Mouse (Mus musculus): Measurements from ENCODE around the gene Tnfrsf13b.
"Not testable (repeated sequence)": the region's sequence is repeated elsewhere in the genome, so short reads cannot be mapped to it uniquely, and the experiment has no call there.

The Tnfrsf13b gene

GRCm38 (mm10) chr11:61127421-61128055 lies 983 bp downstream of the Tnfrsf13b start:
- DNase-seq (ENCODE audit: low spot score in 2 of 2), result no peak

DNA sequence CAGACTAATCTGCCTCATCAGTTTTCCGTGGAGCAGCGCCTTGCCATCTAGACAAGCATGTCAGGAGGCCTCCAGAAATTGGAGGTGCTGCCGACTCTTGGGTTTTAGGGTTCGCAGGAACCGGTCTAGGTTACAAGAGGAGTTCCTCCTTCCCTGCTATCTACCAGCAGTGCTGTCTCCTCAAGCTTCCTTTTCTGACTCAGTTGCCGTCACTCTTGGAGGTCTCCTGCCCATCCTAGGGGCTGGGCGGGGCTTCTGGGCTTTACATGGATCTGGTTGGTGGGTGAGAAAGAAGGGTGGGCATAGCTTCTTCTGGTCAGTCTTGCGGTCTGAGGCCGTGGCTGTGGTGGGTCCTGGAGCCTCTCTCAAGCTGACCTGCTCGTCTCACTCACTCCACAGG lies 2.8 kb downstream of the Tnfrsf13b start:
- DNase-seq (ENCODE audit: low spot score in 2 of 2), result no peak

- DNase-seq (ENCODE audit: low spot score in 2 of 2), result not testable (repeated sequence)
Observed at GRCm38 (mm10) chr11:61130646-61131045, 4.1 kb downstream of the Tnfrsf13b start.

GRCm38 (mm10) chr11:61132943-61133342 lies 6.4 kb downstream of the Tnfrsf13b start:
- DNase-seq (ENCODE audit: low spot score in 2 of 2), result no peak

- DNase-seq (ENCODE audit: low spot score in 2 of 2), result no peak
Observed at GRCm38 (mm10) chr11:61141693-61142092, 15.1 kb downstream of the Tnfrsf13b start.

GRCm38 (mm10) chr11:61142262-61142661 lies 15.7 kb downstream of the Tnfrsf13b start:
- DNase-seq (ENCODE audit: low spot score in 2 of 2), result no peak

DNA sequence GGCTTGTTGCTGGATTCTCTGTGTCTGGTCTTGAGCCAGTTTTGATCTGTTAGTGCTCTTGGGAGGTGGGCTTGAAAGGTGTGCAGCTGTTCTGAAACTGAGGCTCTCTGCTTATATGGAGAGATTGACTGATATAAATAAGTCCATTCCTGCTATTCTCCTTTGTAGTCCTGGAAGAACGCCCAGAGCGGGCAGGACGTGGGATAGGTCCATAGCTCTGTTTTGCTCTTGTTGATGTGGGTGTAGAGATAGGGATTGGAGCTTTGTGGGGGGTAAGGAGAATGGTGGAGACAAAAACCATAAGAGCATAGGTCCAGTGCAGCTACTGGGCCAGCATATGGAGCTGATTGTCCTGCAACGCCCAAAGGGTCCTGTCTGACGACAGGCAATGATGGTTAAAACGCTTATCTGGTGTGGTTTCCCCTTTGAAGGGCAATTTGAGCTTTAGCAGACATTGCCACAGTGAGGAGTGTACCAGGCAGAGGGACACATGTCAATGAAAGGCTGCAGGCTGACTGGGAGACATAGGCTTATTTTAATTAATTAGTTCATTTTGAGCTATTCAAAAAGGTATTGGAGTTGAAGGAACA lies 16.5 kb downstream of the Tnfrsf13b start:
- DNase-seq (ENCODE audit: low spot score in 2 of 2), result no peak

- no peak for DNase-seq (ENCODE audit: low spot score in 2 of 2)
Observed at GRCm38 (mm10) chr11:61143564-61144469, 17.3 kb downstream of the Tnfrsf13b start.

DNA sequence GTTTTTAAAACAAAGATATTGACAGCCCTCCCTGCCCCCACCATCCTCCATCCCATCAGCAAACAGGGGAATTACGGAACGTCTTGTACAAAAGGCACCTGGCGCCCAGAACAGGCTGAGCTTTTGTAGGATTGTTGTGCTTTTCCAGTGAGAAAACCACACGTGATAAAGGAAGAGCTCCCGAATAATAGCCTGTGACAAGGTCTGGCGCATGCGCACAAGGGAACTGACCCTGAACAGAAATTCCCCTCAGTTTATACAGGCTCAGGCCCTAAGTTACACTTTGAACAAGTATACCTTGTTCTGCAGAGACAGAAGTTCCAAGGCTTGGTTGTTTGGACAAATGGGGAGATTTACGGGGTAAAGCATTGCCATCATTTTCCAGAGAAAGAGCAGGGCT lies 19.0 kb downstream of the Tnfrsf13b start:
- DNase-seq (ENCODE audit: low spot score in 2 of 2), result no peak

DNA sequence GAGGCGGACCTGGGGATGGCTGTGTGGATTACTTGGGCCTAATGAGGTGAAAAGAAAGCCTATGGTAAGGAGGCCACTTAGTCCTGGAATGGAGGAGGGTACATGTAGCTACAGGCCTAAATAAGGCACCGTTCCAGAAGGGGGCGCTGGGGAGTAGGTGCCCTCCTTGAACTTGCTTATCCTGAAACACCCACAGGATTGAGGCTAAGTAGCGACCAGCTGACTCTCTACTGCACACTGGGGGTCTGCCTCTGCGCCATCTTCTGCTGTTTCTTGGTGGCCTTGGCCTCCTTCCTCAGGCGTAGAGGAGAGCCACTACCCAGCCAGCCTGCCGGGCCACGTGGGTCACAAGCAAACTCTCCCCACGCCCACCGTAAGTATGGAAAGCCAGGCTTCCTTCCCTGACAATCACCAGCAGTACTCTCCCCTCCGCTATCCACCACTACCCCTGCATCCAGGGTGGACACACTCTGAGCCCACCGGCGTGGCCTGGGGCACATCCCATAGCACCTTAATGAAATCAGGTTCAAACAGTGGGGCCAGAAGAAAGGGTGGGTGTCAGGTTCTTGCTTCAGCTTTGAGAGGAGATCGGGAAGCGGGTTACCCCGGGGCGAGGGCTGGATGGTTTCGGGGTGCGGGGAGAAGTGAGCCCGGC lies 20.2 kb downstream of the Tnfrsf13b start:
- no peak for DNase-seq (ENCODE audit: low spot score in 2 of 2)

DNA sequence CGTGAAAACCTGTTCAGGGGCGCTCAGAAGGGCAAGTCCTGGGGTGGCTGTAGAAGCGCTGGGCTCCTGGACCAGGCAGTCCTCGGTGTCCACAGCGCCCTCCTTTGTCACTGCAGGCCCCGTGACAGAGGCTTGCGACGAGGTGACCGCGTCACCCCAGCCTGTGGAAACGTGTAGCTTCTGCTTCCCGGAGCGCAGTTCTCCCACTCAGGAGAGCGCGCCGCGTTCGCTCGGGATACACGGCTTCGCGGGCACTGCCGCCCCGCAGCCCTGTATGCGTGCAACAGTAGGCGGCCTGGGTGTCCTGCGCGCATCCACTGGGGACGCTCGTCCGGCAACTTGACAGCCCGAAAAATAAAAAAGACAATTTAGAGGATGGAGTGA lies 20.7 kb downstream of the Tnfrsf13b start:
- peak in 1 of 2 experiments; percentile 33 for DNase-seq (ENCODE audit: low spot score in 2 of 2)

DNA sequence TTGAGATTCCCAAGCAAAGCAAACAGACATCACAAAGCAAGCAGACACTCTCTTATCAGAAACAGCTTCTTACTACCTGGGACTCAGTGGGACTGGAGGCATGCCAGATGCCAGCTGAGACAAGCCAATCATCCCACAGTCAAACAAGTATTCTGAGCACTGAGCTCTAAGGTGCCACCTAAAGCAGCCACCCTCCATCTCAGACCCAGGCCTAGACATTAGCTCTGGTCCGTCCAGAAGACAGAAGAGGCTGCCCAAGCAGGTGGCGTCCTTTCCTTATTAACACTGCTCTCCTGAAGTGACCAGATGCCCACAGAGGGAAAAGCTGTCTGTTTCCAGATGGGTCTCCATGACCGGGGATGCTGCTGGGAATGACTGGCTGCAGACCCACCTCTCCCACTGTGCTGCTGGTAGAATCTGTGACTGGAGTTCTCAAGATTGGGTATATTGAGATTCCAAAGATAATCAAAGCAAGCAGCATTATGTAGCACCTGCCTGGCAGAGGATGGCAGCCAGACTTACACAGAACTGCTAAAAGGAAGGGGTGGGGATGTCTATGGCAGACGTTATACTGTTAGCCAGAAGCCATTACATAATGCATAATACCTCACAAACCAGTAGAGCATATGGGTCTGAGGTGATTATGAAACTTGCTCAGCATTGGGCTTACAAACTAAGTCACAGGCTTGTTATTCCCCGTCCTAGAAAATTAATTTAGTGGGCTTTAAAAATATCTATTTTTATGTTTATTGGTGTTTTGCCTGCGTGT lies 23.9 kb downstream of the Tnfrsf13b start:
- no peak for DNase-seq (ENCODE audit: low spot score in 2 of 2)

GRCm38 (mm10) chr11:61155727-61156126 lies 29.2 kb downstream of the Tnfrsf13b start:
- DNase-seq (ENCODE audit: low spot score in 2 of 2), result no peak

GRCm38 (mm10) chr11:61158141-61158540 lies 31.6 kb downstream of the Tnfrsf13b start:
- no peak for DNase-seq (ENCODE audit: low spot score in 2 of 2)

- no peak for DNase-seq (ENCODE audit: low spot score in 2 of 2)
Observed at GRCm38 (mm10) chr11:61159796-61160732, 33.5 kb downstream of the Tnfrsf13b start.

- no peak for DNase-seq (ENCODE audit: low spot score in 2 of 2)
Observed at GRCm38 (mm10) chr11:61161121-61161520, 34.6 kb downstream of the Tnfrsf13b start.

DNA sequence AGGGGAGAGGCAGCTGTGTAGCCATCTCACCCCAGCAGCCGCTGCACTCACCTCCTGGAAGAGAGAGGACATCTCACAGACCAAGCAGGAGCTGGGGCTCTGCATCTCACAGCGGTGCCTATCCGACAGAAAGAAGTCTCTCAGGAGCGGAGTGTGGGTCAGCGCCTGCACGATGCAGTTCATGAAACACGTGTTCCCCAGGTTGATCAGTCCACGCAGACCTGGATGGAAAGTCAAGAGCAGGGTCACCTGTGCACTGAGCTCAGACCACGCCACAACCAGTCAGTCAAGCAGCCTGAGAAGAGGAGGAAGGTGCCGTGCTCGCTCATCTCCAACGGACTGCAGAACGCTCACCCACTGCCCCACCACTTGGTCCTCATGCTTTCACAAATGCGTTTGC lies 36.2 kb downstream of the Tnfrsf13b start:
- no peak for DNase-seq (ENCODE audit: low spot score in 2 of 2)

DNA sequence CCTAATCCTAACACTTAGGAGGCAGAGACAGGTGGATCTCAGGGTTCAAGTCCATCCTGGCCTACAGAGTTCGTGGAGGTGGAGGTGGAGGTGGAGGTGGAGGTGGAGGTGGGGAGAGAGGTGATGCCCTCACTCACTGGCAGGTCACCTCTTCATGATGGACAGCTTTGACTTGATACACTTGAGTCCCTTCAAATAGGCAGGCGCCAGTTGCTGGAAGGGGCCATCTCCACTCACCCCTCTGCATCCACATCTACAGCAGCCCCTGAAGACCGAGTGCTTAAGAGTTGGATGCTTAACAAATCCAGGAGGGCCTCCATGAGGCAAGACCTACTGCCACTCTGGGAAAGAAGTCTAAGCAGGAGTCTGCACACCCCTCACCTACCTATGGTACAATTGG lies 36.8 kb downstream of the Tnfrsf13b start:
- no peak for DNase-seq (ENCODE audit: low spot score in 2 of 2)

DNA sequence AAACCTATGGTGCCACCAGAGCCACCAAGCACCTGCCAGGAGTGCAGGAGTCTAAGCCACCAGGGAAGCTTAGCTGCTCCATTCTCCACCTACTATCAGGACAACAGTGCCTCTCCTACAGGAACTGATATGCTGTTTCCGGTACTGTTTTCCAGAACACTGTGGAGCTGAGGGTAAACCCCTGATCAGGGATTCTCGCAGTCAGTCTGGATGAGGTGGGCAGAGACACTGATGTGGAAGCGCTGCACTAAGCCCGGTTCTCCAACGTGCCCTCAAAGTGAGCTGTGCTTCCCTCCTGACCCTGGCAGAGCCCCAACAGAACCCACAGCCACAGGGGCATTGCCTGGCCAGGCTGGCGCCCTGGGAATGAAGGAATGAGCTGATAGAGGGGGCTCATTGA lies 37.8 kb downstream of the Tnfrsf13b start:
- DNase-seq (ENCODE audit: low spot score in 2 of 2), result no peak

- no peak for DNase-seq (ENCODE audit: low spot score in 2 of 2)
Observed at GRCm38 (mm10) chr11:61164881-61165280, 38.3 kb downstream of the Tnfrsf13b start.
